Mouse (Mus musculus) heart, postnatal 36 days (tissue): ENCODE data around the gene Pbsn. TPM values are rescaled to one million over a fixed set of nuclear protein-coding genes. Genes with fewer than 3 reads are reported as not detected.
"Not testable (repeated sequence)": the region's sequence is repeated elsewhere in the genome, so short reads cannot be mapped to it uniquely, and the experiment has no call there.

Experiments used
- DNase-seq, 2 experiments: peaks; one replicate each; pipeline ENCODE4 v3.0.0; 2021 to 2022
- intact Hi-C: fragments of 180-260 bp; cut with DNase I; formaldehyde crosslinking; loops from one replicate; pipeline ENCODE4 v1.15.1; 2025
- total RNA-seq, 2 experiments: library from RNA; stranded (reverse); gene quantifications; 2 replicates each; pipeline ENCODE4 v1.2.3; 2021

Pbsn gene
- total RNA-seq = not detected

GRCm38 (mm10) chrX:77853523-77853922 lies at the start of gene Pbsn:
Pbsn (minus strand) TSS chrX:77853623.
- intact Hi-C loops = no loop called here
- DNase-seq = no peak

DNA sequence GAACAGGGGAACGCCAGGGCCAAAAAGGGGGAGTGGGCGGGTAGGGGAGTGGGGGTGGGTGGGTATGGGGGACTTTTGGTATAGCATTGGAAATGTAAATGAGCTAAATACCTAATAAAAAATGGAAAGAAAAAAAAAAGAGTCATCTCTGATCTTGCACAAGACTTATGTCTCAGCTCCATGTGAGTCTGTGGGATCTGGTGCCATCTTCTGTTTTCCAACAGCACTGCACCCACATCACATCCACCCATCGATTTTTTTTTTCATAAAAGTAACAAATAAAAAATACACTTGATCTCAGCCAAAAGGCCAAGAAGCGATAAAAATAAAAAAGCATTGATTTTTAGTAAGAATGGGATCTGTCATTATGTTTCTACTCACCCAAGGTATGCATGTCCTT lies 26.6 kb upstream of the Pbsn start:
- intact Hi-C loops, DNase-seq: not testable (repeated sequence)

GRCm38 (mm10) chrX:77864458-77864857 lies 11.0 kb upstream of the Pbsn start, which contains the start of gene Gm14744:
Gm14744 (plus strand) TSS chrX:77864758.
- DNase-seq, intact Hi-C loops: not testable (repeated sequence)

- no peak for DNase-seq
- intact Hi-C loops = no loop called here
Measured at GRCm38 (mm10) chrX:77812031-77812430, 41.4 kb downstream of the Pbsn start.

GRCm38 (mm10) chrX:77810608-77811206 lies 42.7 kb downstream of the Pbsn start:
- intact Hi-C loops = loop anchor here (1.0 kb wide), 1 partner anchor 69 kb away; no protein-coding TSS in a partner anchor

GRCm38 (mm10) chrX:77808602-77809001 lies 44.8 kb downstream of the Pbsn start:
- DNase-seq = peak; percentile 47 to 52
- intact Hi-C loops = loop anchor here (10.0 kb wide), 1 partner anchor 484 kb away; no protein-coding TSS in a partner anchor

More at GRCm38 (mm10) chrX:77810608-77811206, 42.7 kb downstream of the Pbsn start:
- DNase-seq = peak; percentile 52 to 81

DNA sequence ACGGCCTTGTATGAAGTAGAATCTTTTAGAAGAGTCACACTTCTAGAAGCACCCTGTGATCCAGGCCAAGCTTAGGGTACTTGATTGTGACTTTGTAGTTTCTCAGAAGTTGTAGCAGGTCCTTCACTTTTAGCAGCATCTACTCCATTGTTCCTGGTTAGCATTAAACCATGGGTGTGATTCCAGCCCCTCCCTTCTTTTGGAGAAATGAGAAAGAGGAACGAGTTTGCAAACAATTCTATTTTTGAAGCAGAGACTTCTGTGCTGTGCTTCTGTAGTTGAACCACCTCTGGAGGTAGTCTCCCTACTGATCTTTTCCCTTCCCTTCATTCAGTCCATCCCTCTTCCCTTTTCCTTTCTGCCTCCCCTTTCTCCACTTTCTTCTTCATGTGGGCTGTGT lies 51.1 kb downstream of the Pbsn start:
- intact Hi-C loops = loop anchor here (10.0 kb wide), 1 partner anchor 477 kb away; no protein-coding TSS in a partner anchor

GRCm38 (mm10) chrX:77801543-77801942 lies 51.9 kb downstream of the Pbsn start:
- no peak for DNase-seq
- intact Hi-C loops = loop anchor here (10.0 kb wide), 1 partner anchor 477 kb away; no protein-coding TSS in a partner anchor

More for the DNA sequence above, 51.1 kb downstream of the Pbsn start:
- DNase-seq = no peak

DNA sequence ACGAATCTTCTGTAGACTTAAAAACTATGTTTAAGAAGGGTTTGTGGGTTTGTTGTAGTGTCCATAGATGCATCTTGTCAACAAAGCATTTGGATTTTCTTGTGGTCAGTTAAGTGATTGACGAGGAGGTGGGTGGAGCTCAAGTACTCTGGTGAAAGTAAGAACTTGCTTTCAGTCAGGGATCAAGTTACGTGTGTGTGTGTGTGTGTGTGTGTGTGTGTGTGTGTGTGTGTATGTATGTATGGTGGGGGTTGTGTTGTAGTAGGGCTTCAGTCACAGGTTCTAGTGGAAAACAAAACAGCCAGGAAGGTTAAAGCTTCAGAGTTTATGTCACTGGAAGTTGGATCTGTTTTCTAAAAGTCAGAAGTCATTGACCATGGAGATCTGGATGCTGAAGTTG lies 53.9 kb downstream of the Pbsn start:
- no peak for DNase-seq
- intact Hi-C loops = loop anchor here (10.0 kb wide), 1 partner anchor 295 kb away; no protein-coding TSS in a partner anchor

- intact Hi-C loops = loop anchor here (10.0 kb wide), 1 partner anchor 293 kb away; no protein-coding TSS in a partner anchor
- DNase-seq = no peak
Measured at GRCm38 (mm10) chrX:77797801-77798200, 55.6 kb downstream of the Pbsn start.

DNA sequence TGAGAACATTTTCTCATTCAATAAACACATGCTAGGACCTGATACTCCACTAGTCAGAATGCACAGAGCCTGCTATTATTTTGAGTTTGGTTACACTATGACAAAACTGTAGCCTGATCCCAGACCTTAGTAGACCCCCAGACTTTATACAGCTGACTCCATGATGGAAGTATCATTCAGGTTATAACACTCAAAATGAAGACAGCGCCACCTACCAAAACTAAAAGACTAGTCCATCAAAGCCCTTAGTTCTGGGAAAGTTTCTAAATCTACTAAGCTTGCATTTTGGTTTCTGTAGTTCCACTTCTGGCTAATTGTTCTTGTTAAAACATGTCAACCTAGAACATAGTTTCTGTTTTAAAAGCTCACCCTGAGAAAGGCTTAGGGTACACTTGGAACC lies 56.5 kb downstream of the Pbsn start:
- intact Hi-C loops = loop anchor here (10.0 kb wide), 1 partner anchor 292 kb away; no protein-coding TSS in a partner anchor
- no peak for DNase-seq

DNA sequence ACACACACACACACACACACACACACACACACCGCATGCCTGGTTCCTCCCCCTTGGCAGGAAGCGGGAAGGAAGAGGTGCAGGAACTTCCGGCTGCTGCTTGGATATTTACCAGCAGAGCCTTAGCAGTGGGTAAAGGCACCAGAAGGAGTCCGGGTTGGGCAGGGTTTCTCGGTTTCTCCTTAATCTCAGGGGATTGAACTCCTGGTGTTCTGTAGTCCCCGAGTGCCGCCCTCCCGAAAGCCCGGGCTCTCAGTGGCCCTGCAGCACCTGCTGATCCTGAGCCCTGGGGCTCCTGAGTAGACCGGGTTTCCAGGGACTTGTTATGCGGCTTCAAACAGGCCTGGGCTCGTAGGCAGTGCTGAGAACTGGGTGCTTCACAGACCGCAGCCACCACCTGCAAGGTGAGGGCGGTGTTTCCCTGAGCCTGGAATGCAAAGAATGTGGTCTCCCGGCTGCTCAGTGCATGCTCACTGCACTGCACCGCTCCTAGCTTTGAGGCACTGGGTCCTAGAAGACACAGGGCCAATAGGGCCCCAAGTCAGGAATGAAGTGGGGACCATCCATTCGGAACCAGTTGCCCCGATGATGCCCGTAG lies 57.1 kb downstream of the Pbsn start, which contains the start of gene Prkx:
Prkx (minus strand) TSS at position 41 of the 598 bp plus-strand sequence.
- intact Hi-C loops = loop anchor here (10.0 kb wide), 1 partner anchor 292 kb away; no protein-coding TSS in a partner anchor
- no peak for DNase-seq

- intact Hi-C loops = loop anchor here (10.0 kb wide), 1 partner anchor 291 kb away; no protein-coding TSS in a partner anchor
- peak; percentile 89 for DNase-seq
Measured at GRCm38 (mm10) chrX:77795858-77796174, 57.6 kb downstream of the Pbsn start.

- no peak for DNase-seq
- intact Hi-C loops = loop anchor here (10.0 kb wide), 1 partner anchor 290 kb away; no protein-coding TSS in a partner anchor
Measured at GRCm38 (mm10) chrX:77794962-77795857, 58.2 kb downstream of the Pbsn start.

- DNase-seq = no peak
- intact Hi-C loops = no loop called here
Measured at GRCm38 (mm10) chrX:77788675-77789074, 64.7 kb downstream of the Pbsn start.

Other genes starting within 250 kb of the Pbsn start
- 10 to 100 TPM; 15.5 to 16.2 TPM for gene Prkx, start 57.3 kb downstream of the Pbsn start, total RNA-seq
- not detected for gene Gm14744, start 11.1 kb upstream of the Pbsn start, total RNA-seq
- not detected for gene 5430402E10Rik, start 71.4 kb upstream of the Pbsn start, total RNA-seq
- gene Obp1a, start 237.8 kb upstream of the Pbsn start, total RNA-seq = not detected